Mouse (Mus musculus) embryonic facial prominence, embryonic 10.5 days (tissue): Measurements from ENCODE around the gene E130308A19Rik. TPM values are rescaled to one million over a fixed set of nuclear protein-coding genes. Genes with fewer than 3 reads are reported as not detected.

Source experiments
- DNase-seq: peaks from one replicate; pipeline ENCODE4 v3.0.0-alpha.2; 2017; ENCODE audit warnings: low spot score
- H3K27ac ChIP-seq: fragments of 300-500 bp; sonication (generic); replicated peaks from 2 replicates; pipeline ENCODE4 v1.5.1; 2016; ENCODE audit warnings: mild to moderate bottlenecking
- H3K27me3 ChIP-seq: fragments of 300-500 bp; sonication (generic); replicated peaks from 2 replicates; pipeline ENCODE4 v1.6.1; 2016; ENCODE audit warnings: low read depth, mild to moderate bottlenecking; ENCODE audit not compliant: poor library complexity, severe bottlenecking
- H3K36me3 ChIP-seq: fragments of 300-500 bp; sonication (generic); replicated peaks from 2 replicates; pipeline ENCODE4 v1.6.1; 2016; ENCODE audit warnings: mild to moderate bottlenecking, moderate library complexity
- H3K4me1 ChIP-seq: fragments of 300-500 bp; sonication (generic); 2 replicates; pipeline ENCODE4 v1.6.1; 2016
- H3K4me3 ChIP-seq: fragments of 300-500 bp; sonication (generic); 2 replicates; pipeline ENCODE4 v1.5.1; 2016; ENCODE audit warnings: mild to moderate bottlenecking, moderate library complexity
- H3K9me3 ChIP-seq: fragments of 300-500 bp; sonication (generic); 2 replicates; pipeline ENCODE4 v1.6.1; 2016; ENCODE audit warnings: mild to moderate bottlenecking
- WGBS: fragments of 180-500 bp; shearing (Covaris S2); methylation state at CpG from one replicate; pipeline ENCODE4 v1.1.7; 2016; 5-methylcytosine and 5-hydroxymethylcytosine counted together
- polyA plus RNA-seq: library from polyadenylated mRNA; unstranded; fragments of >200 nt; fragmentation: Nextera tagmentation; extraction: Ambion mirVana; gene quantifications from 2 replicates; pipeline ENCODE4 v1.2.1, GENCODE M21; 2016

Gene E130308A19Rik
- polyA plus RNA-seq, 1 experiment from 2014 or later, result 41.1 TPM

DNA sequence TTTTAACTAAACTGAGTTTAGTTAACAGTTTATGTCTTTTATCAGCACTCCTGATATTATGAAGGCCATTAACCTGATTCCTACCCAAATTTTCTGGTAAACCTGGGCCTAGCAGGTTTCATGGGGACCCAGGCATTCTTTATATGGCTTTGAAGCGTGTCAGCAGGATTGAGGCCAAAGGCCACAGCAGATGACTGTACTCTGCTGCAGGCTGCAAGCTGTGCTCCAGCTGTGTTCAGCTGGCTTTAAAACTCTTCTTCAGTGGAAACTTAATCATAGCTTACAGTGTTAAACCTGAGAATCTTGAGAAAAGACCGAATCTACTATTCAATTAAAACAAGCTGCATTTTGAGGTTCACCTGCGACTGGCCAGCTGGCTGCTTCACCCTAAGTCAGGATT is 71.9 kb downstream of the E130308A19Rik start:
- 74% methylated on average over 3 of the region's 3 CpGs for WGBS
- H3K9me3 ChIP-seq, result no peaks in the 10 kb centered on the region
- H3K4me1 ChIP-seq, result 0 out of 2 replicates have a peak, but pooled peaks cover 4% of the 10 kb centered on the region
- H3K27ac ChIP-seq, result no peak overlapping the region
- 0 out of 2 replicates have a peak, but pooled peaks cover 6% of the 10 kb centered on the region for H3K36me3 ChIP-seq
- no peak overlapping the region for H3K4me3 ChIP-seq
- H3K27me3 ChIP-seq, result no peaks in the 10 kb centered on the region
- DNase-seq, result no peak

DNA sequence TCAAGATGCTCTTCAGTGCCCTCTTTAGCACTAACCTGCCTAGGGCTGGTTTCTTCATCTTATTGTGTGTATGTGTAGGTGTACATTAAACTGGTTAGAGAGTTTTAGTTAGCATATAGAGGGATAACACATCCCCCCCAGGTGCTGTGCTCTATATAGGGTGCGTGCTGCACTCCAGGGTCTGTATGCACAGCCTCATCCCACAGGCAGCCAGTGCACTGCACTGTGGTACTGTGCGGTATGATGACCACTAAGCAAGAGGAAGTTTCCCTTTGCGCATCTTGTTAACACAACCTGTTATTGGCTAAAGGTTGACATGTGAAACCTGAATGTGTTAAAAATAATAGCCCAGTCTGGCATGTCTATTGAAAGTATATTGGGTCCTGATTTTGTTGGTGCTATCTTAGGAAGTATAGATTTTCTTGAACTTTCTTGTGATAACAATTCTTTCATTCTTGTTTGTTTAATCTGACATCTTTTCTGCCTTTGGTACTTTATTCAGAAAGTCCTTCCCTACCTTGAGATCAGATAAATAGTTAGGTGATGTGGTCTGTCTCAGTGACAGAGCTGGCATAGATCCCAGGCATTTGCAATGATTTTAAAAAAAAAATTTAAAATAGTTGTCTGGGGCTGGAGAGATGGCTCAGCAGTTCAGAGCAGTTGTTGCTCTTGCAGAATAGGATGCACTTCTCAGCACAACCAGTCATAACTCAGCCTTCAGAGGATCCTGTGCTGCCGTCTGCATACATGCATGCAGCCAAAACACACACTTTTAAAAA is 73.2 kb downstream of the E130308A19Rik start:
- no peak for DNase-seq
- Histone ChIP-seq H3K27me3 (no peaks in the 10 kb centered on the region), H3K4me3 (no peak overlapping the region), H3K4me1 (0 out of 2 replicates have a peak, but pooled peaks cover 4% of the 10 kb centered on the region), H3K9me3 (no peaks in the 10 kb centered on the region), H3K27ac (no peak overlapping the region), H3K36me3 (peaks cover 6% of the 10 kb centered on the region; the same call in 1 of the 2 replicates)
- 94% methylated on average over 4 of the region's 4 CpGs for WGBS

DNA sequence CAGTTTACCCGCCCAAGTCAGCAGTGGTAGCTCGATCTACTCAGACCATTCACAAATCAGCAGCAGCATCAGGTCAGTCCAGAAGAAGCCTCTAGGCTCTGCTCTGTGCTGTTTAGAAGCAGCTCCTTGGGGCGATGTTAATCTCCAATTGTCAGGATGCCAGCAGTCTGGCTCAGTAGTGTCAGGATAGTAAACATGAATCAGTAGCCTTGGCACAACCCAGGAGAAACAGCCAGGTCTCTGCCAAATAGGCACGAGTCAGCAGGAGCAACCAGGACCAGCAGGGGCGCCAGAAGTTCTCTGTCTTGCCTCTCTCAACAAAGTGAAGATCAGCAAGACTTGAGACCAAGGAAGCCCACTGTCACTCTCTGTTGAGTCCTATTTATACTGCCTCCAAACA is 83.3 kb downstream of the E130308A19Rik start:
- Histone ChIP-seq H3K36me3 (peaks cover 6% of the 10 kb centered on the region; the same call in 1 of the 2 replicates), H3K4me1 (peaks cover 11% of the 10 kb centered on the region), H3K27me3 (no peaks in the 10 kb centered on the region), H3K4me3 (no peak overlapping the region), H3K9me3 (no peaks in the 10 kb centered on the region), H3K27ac (no peak overlapping the region)
- DNase-seq, result no peak
- 87% methylated on average over 5 of the region's 5 CpGs for WGBS

DNA sequence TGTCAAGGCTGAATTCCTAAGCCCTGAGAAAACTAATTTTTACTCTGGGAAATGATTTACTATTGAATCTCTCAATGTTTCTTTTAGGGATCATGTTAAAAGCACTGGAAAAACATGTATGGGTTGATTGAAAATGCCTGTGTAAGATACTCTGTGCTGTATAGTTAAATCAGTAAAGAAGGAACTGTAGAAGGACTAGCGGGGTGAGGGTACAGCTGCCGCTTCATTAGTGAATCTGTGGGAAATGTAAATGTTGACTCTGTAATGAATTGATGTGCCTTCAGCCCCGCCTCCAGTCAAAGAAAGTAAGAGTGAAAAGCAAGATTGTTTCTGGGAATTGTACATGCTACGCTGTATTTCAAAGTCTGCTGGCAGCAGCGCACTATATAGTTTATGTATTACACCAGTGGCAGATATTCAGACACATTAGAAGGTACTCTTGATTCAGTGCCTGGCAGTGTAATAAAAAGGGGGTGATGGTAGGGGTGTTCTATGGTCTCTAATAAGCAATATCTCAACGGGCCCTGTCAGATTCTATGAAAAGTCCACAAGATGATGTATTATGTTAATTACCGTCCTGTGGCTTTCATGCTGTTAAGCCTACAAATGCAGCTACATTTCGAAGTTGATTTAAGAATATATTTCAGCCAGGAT is 84.9 kb downstream of the E130308A19Rik start:
- Histone ChIP-seq H3K4me1 (peaks cover 17% of the 10 kb centered on the region), H3K36me3 (peaks cover 6% of the 10 kb centered on the region; the same call in 1 of the 2 replicates), H3K27ac (no peak overlapping the region)

DNA sequence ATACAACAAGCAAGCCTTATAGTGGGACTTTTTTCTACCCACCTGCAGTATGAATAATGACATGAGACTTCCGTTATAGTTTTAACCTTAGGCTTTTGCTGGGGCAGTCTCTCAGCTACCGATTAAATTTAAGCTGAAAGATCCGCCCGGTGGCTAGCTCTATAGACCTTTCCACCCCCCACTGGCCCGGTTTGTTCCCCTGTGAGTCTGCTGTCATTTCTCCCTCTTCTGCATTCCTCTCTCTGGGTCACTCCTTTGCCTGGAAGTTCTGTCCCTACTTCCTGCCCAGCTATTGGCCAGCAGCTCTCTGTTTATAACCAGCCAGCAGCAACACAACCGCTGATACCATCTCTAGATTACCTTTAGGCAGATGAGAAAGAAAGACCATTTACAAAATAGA is 86.4 kb downstream of the E130308A19Rik start:
- H3K9me3 ChIP-seq, result no peaks in the 10 kb centered on the region
- peaks cover 27% of the 10 kb centered on the region for H3K4me1 ChIP-seq
- no peaks in the 10 kb centered on the region for H3K27me3 ChIP-seq
- 67% methylated on average over 6 of the region's 6 CpGs for WGBS
- no peak overlapping the region for H3K4me3 ChIP-seq
- DNase-seq, result no peak
- no peak overlapping the region for H3K27ac ChIP-seq
- peaks cover 6% of the 10 kb centered on the region; the same call in 1 of the 2 replicates for H3K36me3 ChIP-seq

More for the DNA sequence above, 84.9 kb downstream of the E130308A19Rik start:
- Histone ChIP-seq H3K9me3 (no peaks in the 10 kb centered on the region), H3K4me3 (no peak overlapping the region), H3K27me3 (no peaks in the 10 kb centered on the region)
- 88% methylated on average over 8 of the region's 8 CpGs for WGBS
- no peak for DNase-seq

DNA sequence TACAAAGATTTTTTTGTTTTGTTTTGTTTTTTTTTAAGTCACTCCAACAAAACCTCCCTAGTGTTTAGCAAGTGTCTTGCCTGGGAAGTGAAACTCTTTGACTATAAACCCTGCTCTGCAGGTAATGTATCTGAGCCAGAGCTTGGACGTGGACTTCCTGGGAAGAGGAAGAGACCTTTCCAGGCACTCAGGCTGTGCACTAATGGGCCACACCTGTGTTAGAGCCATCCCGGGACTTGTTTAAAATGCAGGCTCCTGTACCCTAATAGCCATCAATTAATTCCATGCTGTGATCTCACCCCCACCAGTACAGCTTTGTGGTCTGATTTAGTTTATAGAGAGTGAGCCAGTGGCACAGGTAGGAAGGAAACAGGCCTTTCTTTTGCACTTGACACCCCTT is 86.9 kb downstream of the E130308A19Rik start:
- DNase-seq, result no peak
- 57% methylated on average over 2 of the region's 2 CpGs for WGBS
- no peak overlapping the region for H3K27ac ChIP-seq
- no peak overlapping the region for H3K4me3 ChIP-seq
- no peaks in the 10 kb centered on the region for H3K9me3 ChIP-seq
- peaks cover 6% of the 10 kb centered on the region; the same call in 1 of the 2 replicates for H3K36me3 ChIP-seq
- peaks cover 29% of the 10 kb centered on the region for H3K4me1 ChIP-seq
- no peaks in the 10 kb centered on the region for H3K27me3 ChIP-seq

DNA sequence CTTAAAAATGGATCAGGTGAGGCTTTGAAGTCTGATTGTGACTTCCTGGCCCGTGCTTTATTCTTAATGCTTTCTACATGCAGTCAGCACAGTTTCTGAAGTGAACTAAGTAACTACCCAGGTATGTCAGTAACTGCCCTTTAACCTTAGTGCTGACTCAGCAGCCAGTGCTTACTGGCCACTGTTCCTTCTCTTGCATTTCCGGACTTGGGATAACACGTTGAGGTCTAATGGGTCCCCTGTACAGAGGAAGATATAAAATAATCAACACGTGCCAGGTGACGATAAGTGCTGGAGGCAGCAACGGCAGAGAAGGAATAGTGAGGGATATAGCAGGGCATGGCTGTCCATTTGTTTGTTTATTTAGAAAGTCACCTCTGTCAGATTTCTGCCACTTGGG is 88.5 kb downstream of the E130308A19Rik start:
- no peak for DNase-seq
- Histone ChIP-seq H3K27me3 (no peaks in the 10 kb centered on the region), H3K27ac (no peak overlapping the region), H3K9me3 (no peaks in the 10 kb centered on the region), H3K36me3 (peaks cover 3% of the 10 kb centered on the region), H3K4me3 (no peak overlapping the region), H3K4me1 (peaks cover 31% of the 10 kb centered on the region)
- 80% methylated on average over 6 of the region's 6 CpGs for WGBS

DNA sequence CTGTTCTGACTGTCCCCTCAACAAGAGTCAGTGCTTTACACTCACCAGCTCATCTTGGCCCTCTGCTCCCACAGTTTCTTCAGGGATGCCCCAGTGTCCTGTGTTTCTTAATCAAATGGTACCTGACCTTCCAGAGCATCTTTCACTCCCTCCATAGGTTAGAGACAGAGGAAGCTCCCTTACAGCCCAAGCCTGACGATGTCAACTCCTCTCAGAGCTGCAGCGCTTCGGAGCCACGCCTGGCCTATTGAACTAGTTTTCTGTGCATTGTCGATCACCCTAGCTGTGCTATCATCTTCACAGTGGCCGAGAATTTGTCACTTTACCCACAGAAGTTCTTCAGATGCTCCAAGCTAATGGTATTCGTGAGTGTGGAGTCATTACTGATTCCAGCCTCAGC is 88.9 kb downstream of the E130308A19Rik start:
- H3K27me3 ChIP-seq, result no peaks in the 10 kb centered on the region
- H3K9me3 ChIP-seq, result no peaks in the 10 kb centered on the region
- WGBS, result 74% methylated on average over 7 of the region's 7 CpGs
- DNase-seq, result no peak
- H3K36me3 ChIP-seq, result peaks cover 6% of the 10 kb centered on the region
- no peak overlapping the region for H3K4me3 ChIP-seq
- H3K4me1 ChIP-seq, result peaks cover 31% of the 10 kb centered on the region
- H3K27ac ChIP-seq, result no peak overlapping the region

DNA sequence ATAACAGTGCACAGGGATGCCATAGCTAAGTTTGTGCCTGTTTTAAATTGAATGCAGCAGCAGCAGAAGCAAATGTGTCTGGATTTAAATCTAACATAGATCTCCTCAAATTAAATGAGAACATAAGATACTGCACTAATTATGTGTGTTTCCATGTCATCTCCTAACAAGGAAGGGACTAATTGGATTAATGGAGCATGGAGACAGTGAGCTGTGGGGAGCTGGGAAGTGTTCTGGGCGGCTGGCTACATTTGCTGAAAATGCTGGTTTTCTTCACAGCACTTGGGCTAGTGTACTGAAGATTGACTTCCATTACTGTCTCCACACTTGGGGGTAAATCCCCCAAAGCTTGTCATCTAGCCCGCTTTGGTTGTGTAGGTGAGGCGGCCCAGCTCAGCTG is 89.5 kb downstream of the E130308A19Rik start:
- H3K27me3 ChIP-seq, result no peaks in the 10 kb centered on the region
- no peak overlapping the region for H3K27ac ChIP-seq
- 79% methylated on average over 3 of the region's 3 CpGs for WGBS
- H3K4me3 ChIP-seq, result no peak overlapping the region
- peaks cover 12% of the 10 kb centered on the region for H3K36me3 ChIP-seq
- H3K4me1 ChIP-seq, result peaks cover 31% of the 10 kb centered on the region
- DNase-seq, result no peak
- H3K9me3 ChIP-seq, result no peaks in the 10 kb centered on the region

DNA sequence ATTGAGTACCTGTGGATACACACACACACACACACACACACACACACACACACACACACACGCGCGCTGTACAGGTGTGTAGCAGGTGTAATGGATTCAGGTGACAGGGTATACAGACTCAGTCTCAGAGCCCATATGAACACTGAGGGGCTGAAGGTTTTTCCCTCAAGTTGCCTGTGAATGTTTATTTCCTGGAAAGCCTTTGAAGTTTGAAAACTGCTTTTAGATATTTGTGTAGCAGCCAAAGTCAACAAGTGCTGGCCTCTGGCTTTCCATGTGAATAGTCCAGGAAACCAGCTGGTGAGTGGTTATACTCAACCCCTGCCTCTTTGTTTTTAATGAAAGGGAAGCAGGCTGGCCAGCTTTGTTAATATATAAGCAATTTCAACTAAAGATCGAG is 91.3 kb downstream of the E130308A19Rik start:
- no peak overlapping the region for H3K4me3 ChIP-seq
- 91% methylated on average over 4 of the region's 4 CpGs for WGBS
- H3K36me3 ChIP-seq, result peaks cover 13% of the 10 kb centered on the region
- peaks cover 36% of the 10 kb centered on the region for H3K4me1 ChIP-seq
- DNase-seq, result no peak
- no peaks in the 10 kb centered on the region for H3K9me3 ChIP-seq
- no peak overlapping the region for H3K27ac ChIP-seq
- no peaks in the 10 kb centered on the region for H3K27me3 ChIP-seq

DNA sequence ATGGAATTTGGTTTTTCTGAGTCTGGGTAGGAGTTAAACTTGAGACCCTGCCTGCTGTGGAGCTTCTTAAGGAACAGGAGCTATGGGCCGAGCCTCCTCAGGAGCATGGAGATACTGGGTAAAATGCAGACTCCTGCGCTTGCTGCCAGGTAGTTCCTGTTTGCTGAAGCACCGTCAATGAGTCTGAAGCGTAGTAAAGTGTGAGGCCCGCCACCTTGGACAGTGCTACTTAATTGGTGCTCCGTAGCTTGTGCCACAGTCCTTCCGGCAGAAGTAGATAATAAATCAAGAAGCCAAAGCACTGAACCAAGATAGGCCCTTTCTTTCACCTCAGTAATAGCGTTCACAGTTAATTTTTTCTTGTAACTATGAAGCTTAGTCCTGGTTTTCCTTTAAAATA is 92.5 kb downstream of the E130308A19Rik start:
- Histone ChIP-seq H3K4me3 (no peak overlapping the region), H3K27me3 (no peaks in the 10 kb centered on the region), H3K4me1 (peaks cover 27% of the 10 kb centered on the region), H3K9me3 (no peaks in the 10 kb centered on the region), H3K36me3 (peaks cover 13% of the 10 kb centered on the region), H3K27ac (no peak overlapping the region)
- no peak for DNase-seq
- 91% methylated on average over 8 of the region's 8 CpGs for WGBS

DNA sequence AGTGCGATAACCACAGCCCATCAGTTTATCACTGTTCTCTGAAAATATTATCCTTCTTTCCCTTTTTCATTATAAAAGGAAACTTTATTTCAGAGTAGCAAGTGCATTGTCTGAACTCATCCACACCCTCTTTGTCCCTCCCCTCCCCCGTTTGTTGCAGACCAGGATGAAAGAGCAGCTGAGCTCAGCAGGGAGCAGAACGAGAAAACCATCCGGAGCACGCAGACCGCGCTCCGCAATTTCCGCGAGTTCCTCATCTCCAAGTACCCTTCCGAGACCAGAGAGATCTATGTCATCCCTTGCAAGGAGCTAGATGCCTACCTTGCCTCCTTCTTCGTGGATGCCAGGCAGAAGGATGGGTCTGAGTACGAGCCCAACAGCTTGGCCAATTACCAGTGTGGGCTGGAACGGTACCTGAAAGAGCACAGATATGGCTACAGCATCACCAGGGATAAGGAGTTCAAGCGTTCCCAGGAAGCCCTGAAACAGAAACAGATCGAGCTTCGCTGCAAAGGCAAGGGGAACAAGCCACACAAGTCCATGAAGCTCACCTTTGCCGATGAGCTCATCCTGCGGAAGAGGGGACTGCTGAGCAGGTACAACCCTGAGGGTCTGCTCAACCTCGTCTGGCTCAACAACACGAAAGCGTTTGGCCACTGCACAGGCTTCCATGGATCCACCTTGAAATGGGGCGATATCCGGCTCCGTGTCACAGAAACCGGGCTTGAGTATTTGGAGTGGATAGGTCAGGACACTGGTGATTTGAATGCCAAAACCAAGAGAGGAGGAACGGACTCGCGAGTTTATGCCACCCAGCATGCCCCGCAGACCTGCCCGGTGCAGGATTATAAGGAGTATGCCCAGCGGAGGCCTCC is 93.7 kb downstream of the E130308A19Rik start:
- DNase-seq, result no peak
- H3K27ac ChIP-seq, result no peak overlapping the region
- peaks cover 13% of the 10 kb centered on the region for H3K36me3 ChIP-seq
- WGBS, result 85% methylated on average over 32 of the region's 32 CpGs
- no peaks in the 10 kb centered on the region for H3K9me3 ChIP-seq
- H3K4me1 ChIP-seq, result peaks cover 23% of the 10 kb centered on the region
- no peak overlapping the region for H3K4me3 ChIP-seq
- H3K27me3 ChIP-seq, result no peaks in the 10 kb centered on the region
